Mouse (Mus musculus): ENCODE data around the gene Sncb. TPM values are rescaled to one million over a fixed set of nuclear protein-coding genes. Genes with fewer than 3 reads are reported as not detected.

Sncb gene
- polyA plus RNA-seq, 1 experiment = 0.22 TPM

DNA sequence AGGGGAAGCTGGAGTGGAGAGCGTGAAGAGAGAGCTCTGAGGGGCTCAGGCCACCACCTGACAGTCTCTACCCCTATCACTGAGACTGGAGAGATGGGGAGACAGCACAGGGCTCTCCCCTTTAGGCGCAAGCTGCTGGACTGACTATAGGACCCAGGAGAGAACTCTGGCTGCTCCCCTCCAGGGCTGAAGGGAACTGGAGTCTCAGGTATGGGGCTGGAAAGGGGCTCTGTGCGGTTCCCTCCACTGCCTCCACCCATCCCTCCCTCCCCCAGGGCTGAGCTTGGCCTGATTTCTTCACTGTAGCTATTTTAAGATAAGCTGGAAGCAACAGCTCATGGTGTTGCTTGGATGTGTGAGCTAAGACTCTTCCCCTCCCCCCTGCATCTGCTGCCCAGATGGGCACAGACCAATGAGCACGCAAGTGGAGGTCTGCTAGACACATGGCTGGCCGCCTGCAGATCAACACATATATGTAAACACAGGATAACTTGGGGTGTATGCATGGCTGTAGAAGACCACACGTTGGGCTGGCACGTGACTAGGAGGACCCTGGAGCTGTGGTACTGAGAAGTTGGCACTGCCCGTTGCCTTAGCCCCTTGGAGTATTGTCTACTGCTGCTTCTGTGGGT, 6.1 kb downstream of the Sncb start:
- Histone ChIP-seq H3K27me3 (ENCODE audit: control insufficient read depth, insufficient read depth, low read length) (peaks cover 11% of the 10 kb centered on the region), H3K36me3 (ENCODE audit: control insufficient read depth, insufficient read depth, low read length) (no peaks in the 10 kb centered on the region), H3K4me3 (ENCODE audit: extremely low read depth, insufficient read depth, insufficient read length) (no peak overlapping the region), H3K27ac (ENCODE audit: insufficient read depth, low read length) (no peak overlapping the region), H3K4me1 (ENCODE audit: control insufficient read depth, insufficient read depth, insufficient read length) (no peaks in the 10 kb centered on the region)
- WGBS = 64% methylated on average over 8 of the region's 8 CpGs
- TF ChIP-seq POLR2A (IDR thresholded peaks at IDR 0.05; ENCODE audit: low read depth, low read length) = no peak
- TF ChIP-seq CTCF (IDR thresholded peaks at IDR 0.05; ENCODE audit: extremely low read depth, insufficient read depth, insufficient read length, insufficient replicate concordance) = no peak
- no peak for DNase-seq (ENCODE audit: low read depth in 1 of 2, low spot score in 2 of 2)

DNA sequence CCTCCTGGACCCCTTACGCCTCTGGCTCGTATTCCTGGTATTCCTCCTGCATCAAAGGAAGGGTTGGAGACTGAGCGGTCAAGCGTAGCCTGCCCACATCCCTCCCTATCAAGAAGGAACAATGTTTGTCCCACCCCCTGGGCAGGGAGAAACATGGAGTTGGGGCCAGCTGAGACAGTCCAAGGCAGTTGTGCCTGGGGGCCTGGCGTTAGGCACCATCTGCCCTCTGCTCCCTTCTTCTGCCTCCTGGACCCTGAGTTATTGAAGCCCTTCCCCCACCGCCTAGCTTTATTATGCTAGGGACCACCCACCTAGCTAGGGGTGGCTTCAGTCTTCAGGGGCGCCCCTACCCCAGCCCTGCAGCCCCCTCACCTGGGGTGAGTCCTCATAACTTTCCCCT, 6.9 kb downstream of the Sncb start:
- Histone ChIP-seq H3K27ac (ENCODE audit: insufficient read depth, low read length) (no peak overlapping the region), H3K27me3 (ENCODE audit: control insufficient read depth, insufficient read depth, low read length) (peaks cover 8% of the 10 kb centered on the region; the same call in 1 of the 2 replicates), H3K4me1 (ENCODE audit: control insufficient read depth, insufficient read depth, insufficient read length) (no peaks in the 10 kb centered on the region), H3K36me3 (ENCODE audit: control insufficient read depth, insufficient read depth, low read length) (no peaks in the 10 kb centered on the region), H3K4me3 (ENCODE audit: extremely low read depth, insufficient read depth, insufficient read length) (no peak overlapping the region)
- DNase-seq (ENCODE audit: low read depth in 1 of 2, low spot score in 2 of 2) = no peak
- 18% methylated on average over 7 of the region's 7 CpGs for WGBS
- TF ChIP-seq POLR2A (IDR thresholded peaks at IDR 0.05; ENCODE audit: low read depth, low read length) (no peak), CTCF (IDR thresholded peaks at IDR 0.05; ENCODE audit: extremely low read depth, insufficient read depth, insufficient read length, insufficient replicate concordance) (no peak)

DNA sequence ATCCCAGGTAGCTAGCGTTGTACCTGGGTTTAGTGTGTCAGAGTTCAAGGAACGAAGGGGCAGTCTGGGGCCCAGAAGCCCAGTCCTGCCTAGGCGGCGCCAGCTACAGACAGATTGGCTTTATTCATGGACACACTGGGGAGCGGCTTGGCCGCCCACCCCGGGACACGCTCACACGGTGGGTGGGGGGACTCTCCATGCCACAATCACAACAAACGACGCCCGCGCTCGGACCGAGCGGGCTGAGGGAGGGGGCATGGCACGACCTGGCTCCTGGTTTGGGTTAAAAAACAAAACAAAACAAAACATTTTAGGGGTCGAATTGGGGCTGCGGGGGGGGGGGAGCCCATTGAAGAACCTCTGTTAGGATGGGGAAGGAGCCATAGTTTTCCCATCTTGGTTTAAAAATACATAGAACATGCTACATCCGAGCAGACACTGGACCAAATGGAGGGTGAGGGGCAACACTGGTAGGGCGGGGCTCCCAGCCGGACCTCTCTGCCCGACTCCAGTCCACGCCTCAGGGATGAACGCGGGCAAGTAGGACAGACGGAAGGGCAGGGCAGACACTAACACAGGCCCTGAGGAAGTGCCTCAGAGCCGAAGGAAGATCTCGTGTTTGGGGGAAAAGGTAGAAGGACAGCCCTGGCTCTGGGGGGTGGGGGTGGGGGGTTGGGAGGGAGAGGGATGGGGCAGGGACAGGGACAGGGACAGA, 7.5 kb downstream of the Sncb start:
- WGBS = 9% methylated on average over 29 of the region's 29 CpGs
- H3K4me1 ChIP-seq (ENCODE audit: control insufficient read depth, insufficient read depth, insufficient read length) = no peaks in the 10 kb centered on the region
- H3K27ac ChIP-seq (ENCODE audit: insufficient read depth, low read length) = no peak overlapping the region
- DNase-seq (ENCODE audit: low read depth in 1 of 2, low spot score in 2 of 2) = no peak
- peaks cover 8% of the 10 kb centered on the region; the same call in 1 of the 2 replicates for H3K27me3 ChIP-seq (ENCODE audit: control insufficient read depth, insufficient read depth, low read length)
- H3K36me3 ChIP-seq (ENCODE audit: control insufficient read depth, insufficient read depth, low read length) = no peaks in the 10 kb centered on the region
- TF ChIP-seq CTCF (IDR thresholded peaks at IDR 0.05; ENCODE audit: extremely low read depth, insufficient read depth, insufficient read length, insufficient replicate concordance) = no peak
- TF ChIP-seq POLR2A (IDR thresholded peaks at IDR 0.05; ENCODE audit: low read depth, low read length) = no peak
- H3K4me3 ChIP-seq (ENCODE audit: extremely low read depth, insufficient read depth, insufficient read length) = no peak overlapping the region

DNA sequence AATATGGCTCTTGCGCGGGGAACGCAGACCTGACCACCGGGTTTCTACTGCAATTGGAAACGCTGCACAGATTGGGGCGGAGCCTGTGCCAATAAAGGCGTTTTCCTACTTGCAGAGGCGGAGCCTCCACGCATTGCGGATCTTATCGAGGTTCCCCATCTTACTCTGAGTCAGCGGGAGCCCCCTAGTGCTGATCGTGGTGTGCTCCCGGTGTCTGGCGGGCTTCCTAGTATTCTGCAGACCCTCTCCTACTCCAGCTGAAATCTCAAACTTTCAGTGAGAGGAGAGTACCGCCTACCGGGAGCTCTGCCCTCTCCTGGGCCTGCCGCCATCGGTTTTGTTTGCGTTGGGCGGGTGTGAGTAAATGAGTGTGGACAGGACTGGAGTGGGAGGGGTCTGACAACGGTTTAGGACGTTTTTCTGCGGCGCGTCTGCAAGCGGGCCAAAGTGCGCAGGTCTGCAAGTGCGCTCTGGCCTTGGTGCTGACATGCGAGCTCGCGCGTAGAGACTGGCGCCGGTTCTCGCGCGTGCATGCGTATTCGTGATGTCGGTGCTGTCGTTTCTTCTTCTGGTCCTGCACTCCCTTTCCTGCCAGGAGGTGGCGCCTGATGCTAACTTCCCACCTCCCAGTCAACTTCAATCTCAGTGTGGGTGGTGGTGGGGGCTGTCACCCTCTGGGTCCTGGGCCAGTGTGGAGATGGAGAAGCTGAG, 8.2 kb downstream of the Sncb start:
- no peak overlapping the region for H3K27ac ChIP-seq (ENCODE audit: insufficient read depth, low read length)
- H3K27me3 ChIP-seq (ENCODE audit: control insufficient read depth, insufficient read depth, low read length) = peaks cover 8% of the 10 kb centered on the region; the same call in 1 of the 2 replicates
- peak; percentile 35; the same call in 1 of the 2 replicates for TF ChIP-seq CTCF (IDR thresholded peaks at IDR 0.05; ENCODE audit: extremely low read depth, insufficient read depth, insufficient read length, insufficient replicate concordance)
- TF ChIP-seq POLR2A (IDR thresholded peaks at IDR 0.05; ENCODE audit: low read depth, low read length) = no peak
- no peaks in the 10 kb centered on the region for H3K36me3 ChIP-seq (ENCODE audit: control insufficient read depth, insufficient read depth, low read length)
- DNase-seq (ENCODE audit: low read depth in 1 of 2, low spot score in 2 of 2) = peak; percentile 23 to 39
- 3% methylated on average over 43 of the region's 43 CpGs for WGBS
- H3K4me1 ChIP-seq (ENCODE audit: control insufficient read depth, insufficient read depth, insufficient read length) = no peaks in the 10 kb centered on the region
- 0 out of 2 replicates have a peak overlapping the region, but pooled peaks have one; percentile 21 for H3K4me3 ChIP-seq (ENCODE audit: extremely low read depth, insufficient read depth, insufficient read length)

DNA sequence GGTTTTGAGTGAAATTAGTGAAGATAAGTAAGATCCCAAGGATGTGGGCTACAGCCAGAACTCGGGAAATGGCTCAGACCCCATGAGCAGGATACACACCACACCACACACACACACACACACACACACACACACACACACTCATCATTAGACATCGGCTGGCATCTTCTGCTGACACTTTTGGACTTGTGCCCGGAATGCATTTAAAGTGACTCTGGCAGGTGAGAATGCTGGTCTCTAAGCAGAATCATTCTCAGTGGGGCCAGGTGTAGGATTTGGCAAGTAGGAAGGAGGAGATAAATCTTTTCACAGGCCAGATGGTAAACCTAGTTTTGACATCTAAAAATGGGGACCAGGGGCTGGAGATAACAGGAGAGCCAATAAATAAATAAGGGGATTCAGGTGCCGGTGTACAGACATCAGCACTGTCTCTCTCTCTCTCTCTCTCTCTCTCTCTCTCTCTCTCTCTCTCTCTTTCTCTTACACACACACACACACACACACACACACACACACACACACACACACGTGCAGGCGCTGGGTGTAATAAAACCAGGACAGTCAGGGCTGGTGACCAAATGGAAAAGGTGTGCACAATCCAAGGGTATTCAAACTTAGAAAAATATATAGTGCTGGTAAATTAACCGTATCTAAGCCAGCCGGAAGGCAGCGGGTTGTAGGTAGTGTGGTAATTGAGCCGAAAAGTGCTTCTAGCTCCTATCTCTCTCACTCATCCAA, 9.1 kb downstream of the Sncb start:
- Histone ChIP-seq H3K27me3 (ENCODE audit: control insufficient read depth, insufficient read depth, low read length) (peaks cover 8% of the 10 kb centered on the region; the same call in 1 of the 2 replicates), H3K4me3 (ENCODE audit: extremely low read depth, insufficient read depth, insufficient read length) (no peak overlapping the region)
- 55% methylated on average over 10 of the region's 10 CpGs for WGBS

DNA sequence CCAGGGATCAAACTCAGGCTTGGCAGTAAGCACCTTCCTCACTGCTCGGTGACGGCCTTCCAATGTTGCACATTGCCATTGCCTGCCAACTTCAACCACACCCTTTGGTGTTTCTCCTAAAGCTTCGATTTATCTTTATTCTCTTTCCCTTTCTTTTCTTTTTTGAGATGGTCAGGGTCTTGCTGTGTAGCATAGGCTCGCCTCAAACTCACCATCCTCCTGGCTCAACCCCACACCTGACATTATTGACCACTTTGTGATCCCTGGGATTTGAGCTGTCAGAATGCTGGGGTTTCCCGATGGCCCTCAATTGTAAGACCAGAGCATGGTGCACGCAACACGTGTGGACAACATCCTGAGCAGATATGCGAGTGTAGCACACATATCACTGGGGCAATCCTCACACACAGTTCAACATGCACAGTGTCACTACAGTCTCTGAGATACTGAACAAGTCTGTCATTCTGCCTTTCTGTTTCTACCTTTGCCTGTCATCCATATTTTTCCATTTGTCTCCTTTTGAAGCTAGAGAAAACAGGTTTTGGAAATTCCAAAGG, 10.2 kb downstream of the Sncb start:
- Histone ChIP-seq H3K27me3 (ENCODE audit: control insufficient read depth, insufficient read depth, low read length) (peaks cover 8% of the 10 kb centered on the region; the same call in 1 of the 2 replicates), H3K4me3 (ENCODE audit: extremely low read depth, insufficient read depth, insufficient read length) (no peak overlapping the region), H3K36me3 (ENCODE audit: control insufficient read depth, insufficient read depth, low read length) (no peaks in the 10 kb centered on the region), H3K4me1 (ENCODE audit: control insufficient read depth, insufficient read depth, insufficient read length) (no peaks in the 10 kb centered on the region), H3K27ac (ENCODE audit: insufficient read depth, low read length) (no peak overlapping the region)
- TF ChIP-seq CTCF (IDR thresholded peaks at IDR 0.05; ENCODE audit: extremely low read depth, insufficient read depth, insufficient read length, insufficient replicate concordance) = no peak
- no peak for TF ChIP-seq POLR2A (IDR thresholded peaks at IDR 0.05; ENCODE audit: low read depth, low read length)
- no peak for DNase-seq (ENCODE audit: low read depth in 1 of 2, low spot score in 2 of 2)
- 85% methylated on average over 8 of the region's 8 CpGs for WGBS

More for the DNA sequence above, 9.1 kb downstream of the Sncb start:
- TF ChIP-seq POLR2A (IDR thresholded peaks at IDR 0.05; ENCODE audit: low read depth, low read length) (no peak), CTCF (IDR thresholded peaks at IDR 0.05; ENCODE audit: extremely low read depth, insufficient read depth, insufficient read length, insufficient replicate concordance) (no peak)
- Histone ChIP-seq H3K36me3 (ENCODE audit: control insufficient read depth, insufficient read depth, low read length) (no peaks in the 10 kb centered on the region), H3K27ac (ENCODE audit: insufficient read depth, low read length) (no peak overlapping the region), H3K4me1 (ENCODE audit: control insufficient read depth, insufficient read depth, insufficient read length) (no peaks in the 10 kb centered on the region)
- no peak for DNase-seq (ENCODE audit: low read depth in 1 of 2, low spot score in 2 of 2)
